Mouse (Mus musculus): Measurements from ENCODE around the gene Htr3a.

- no peak for TF ChIP-seq MAX (IDR thresholded peaks at IDR 0.05)
- no peak for TF ChIP-seq CTCF (IDR thresholded peaks at IDR 0.05; ENCODE audit: control insufficient read depth, insufficient read depth, insufficient read length)
- TF ChIP-seq MYOD1 (IDR thresholded peaks at IDR 0.05; ENCODE audit: control insufficient read depth, insufficient read length, low read depth): no peak
- TF ChIP-seq USF1 (IDR thresholded peaks at IDR 0.05; ENCODE audit: low read depth): no peak
These were observed 16.9 kb downstream of the Htr3a start for GRCm38 (mm10) chr9:48893986-48894385.

Measured in C2C12 (cell line).